Mouse (Mus musculus) ovary, postnatal 14 days (tissue): ENCODE measurements around the gene Pde11a.

Source experiments
- DNase-seq: peaks from one replicate; pipeline ENCODE4 v3.0.0; 2022; ENCODE audit warnings: low spot score

The Pde11a gene

GRCm38 (mm10) chr2:76051385-76051784 lies 287.2 kb downstream of the Pde11a start:
- DNase-seq, result no peak

- DNase-seq, result no peak
Measured at GRCm38 (mm10) chr2:76050911-76051310, 287.7 kb downstream of the Pde11a start.

- no peak for DNase-seq
Measured at GRCm38 (mm10) chr2:76050092-76050491, 288.5 kb downstream of the Pde11a start.

- no peak for DNase-seq
Measured at GRCm38 (mm10) chr2:76049529-76049928, 289.0 kb downstream of the Pde11a start.

- no peak for DNase-seq
Measured at GRCm38 (mm10) chr2:76047740-76048139, 290.8 kb downstream of the Pde11a start.

GRCm38 (mm10) chr2:76042210-76042609 lies 296.4 kb downstream of the Pde11a start:
- no peak for DNase-seq

- DNase-seq, result no peak
Measured at GRCm38 (mm10) chr2:76040116-76040515, 298.5 kb downstream of the Pde11a start.

- DNase-seq, result no peak
Measured at GRCm38 (mm10) chr2:76030080-76030479, 308.5 kb downstream of the Pde11a start.

- DNase-seq, result no peak
Measured at GRCm38 (mm10) chr2:76029081-76029901, 309.3 kb downstream of the Pde11a start.

GRCm38 (mm10) chr2:76016890-76017289 lies 321.7 kb downstream of the Pde11a start:
- no peak for DNase-seq

GRCm38 (mm10) chr2:76016136-76016535 lies 322.4 kb downstream of the Pde11a start:
- DNase-seq, result no peak

GRCm38 (mm10) chr2:76015460-76015859 lies 323.1 kb downstream of the Pde11a start:
- DNase-seq, result no peak

- DNase-seq, result no peak
Measured at GRCm38 (mm10) chr2:76014659-76015058, 323.9 kb downstream of the Pde11a start.

- DNase-seq, result no peak
Measured at GRCm38 (mm10) chr2:76006194-76006593, 332.4 kb downstream of the Pde11a start.

GRCm38 (mm10) chr2:76002899-76003298 lies 335.7 kb downstream of the Pde11a start:
- no peak for DNase-seq

- DNase-seq, result peak; percentile 46
Measured at GRCm38 (mm10) chr2:76001392-76001791, 337.2 kb downstream of the Pde11a start.

GRCm38 (mm10) chr2:75999636-76000035 lies 338.9 kb downstream of the Pde11a start:
- no peak for DNase-seq

GRCm38 (mm10) chr2:75998692-75999091 lies 339.9 kb downstream of the Pde11a start:
- DNase-seq, result no peak

- no peak for DNase-seq
Measured at GRCm38 (mm10) chr2:75997726-75998125, 340.8 kb downstream of the Pde11a start.

- DNase-seq, result no peak
Measured at GRCm38 (mm10) chr2:75994841-75995240, 343.7 kb downstream of the Pde11a start.

GRCm38 (mm10) chr2:75991581-75992205 lies 346.9 kb downstream of the Pde11a start:
- DNase-seq, result no peak

- DNase-seq, result peak; percentile 46
Measured at GRCm38 (mm10) chr2:75990885-75991539, 347.6 kb downstream of the Pde11a start.

GRCm38 (mm10) chr2:75989694-75990093 lies 348.9 kb downstream of the Pde11a start:
- no peak for DNase-seq
